ENCODE assay signal across 22 mouse cellular contexts in the genomic region with DNA sequence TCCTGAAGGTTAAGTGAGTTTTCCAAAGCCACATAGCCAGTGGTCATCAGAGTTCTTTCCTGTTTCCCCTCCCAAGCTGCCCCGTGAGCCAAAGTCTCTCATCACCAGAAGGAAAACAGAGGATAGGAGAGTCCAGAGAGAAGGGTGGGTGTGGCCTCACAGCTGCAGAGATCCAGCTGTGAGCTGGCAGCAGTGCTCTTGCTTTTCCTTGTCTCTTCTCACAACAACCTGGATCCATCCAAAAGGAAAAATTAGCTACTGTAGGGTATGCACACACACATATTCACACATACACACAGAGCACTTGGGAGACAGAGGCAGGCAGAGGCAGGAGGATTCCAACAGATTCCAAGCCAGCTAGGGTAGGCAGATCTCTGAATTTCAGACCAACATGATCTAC. TPM values are rescaled to one million over a fixed set of nuclear protein-coding genes. Genes with fewer than 3 reads are reported as not detected.
DNase-seq lines count a peak whose midpoint lies in the region; ATAC-seq lines count a peak whose summit lies in the region.
"Had no signal": no experiment of that assay in that cellular context is flagged by ENCODE, and none has a peak within 500 bp of the region (broad histone marks: within the 10 kb centered on the region; RNA-seq: fewer than 3 reads in every experiment).

No protein-coding gene starts in this region.

- no peak overlapping the region for H3K4me2 ChIP-seq in midbrain, embryonic 11.5 days
- no peak overlapping the region for H3K4me2 ChIP-seq in midbrain, embryonic 16.5 days (ENCODE audit: low read length)
- H3K4me2 ChIP-seq: embryonic facial prominence, embryonic 12.5 days; forebrain, embryonic 12.5 days; heart, embryonic 15.5 days; hindbrain, embryonic 15.5 days had no signal

- no peak overlapping the region for H3K27ac ChIP-seq in midbrain, embryonic 11.5 days (ENCODE audit: low read depth, low read length)
- no peak overlapping the region for H3K27ac ChIP-seq in midbrain, embryonic 16.5 days (ENCODE audit: low read length)
- H3K27ac ChIP-seq: hindbrain, embryonic 15.5 days had no signal

- no peaks in the 10 kb centered on the region for H3K9me3 ChIP-seq in midbrain, embryonic 11.5 days (ENCODE audit: control insufficient read depth, low read length)
- no peaks in the 10 kb centered on the region for H3K9me3 ChIP-seq in midbrain, embryonic 16.5 days (replicated peaks; ENCODE audit: control insufficient read depth, low read length, poor library complexity, severe bottlenecking)
- H3K9me3 ChIP-seq: embryonic facial prominence, embryonic 12.5 days; forebrain, embryonic 12.5 days; heart, embryonic 15.5 days; hindbrain, embryonic 15.5 days had no signal

- peak; percentile 26 for DNase-seq in gastrocnemius, postnatal 14 days
- no peak for DNase-seq in gastrocnemius, postnatal 10 days
- peak; percentile 66 for DNase-seq in midbrain, embryonic 11.5 days (ENCODE audit: low spot score, missing footprints)
- DNase-seq in R1 (ENCODE audit: low read depth, low spot score) = peak; percentile 42
- DNase-seq in frontal cortex, postnatal 14 days (ENCODE audit: low spot score in 2 of 2) = no peak
- DNase-seq: adrenal gland, adult 8-10 months; adrenal gland, postnatal 36 days; cerebellum, adult 9-10 months; cerebellum, postnatal 25 days; forebrain, postnatal 0 days; kidney, adult 8-10 months had no signal

- peaks cover 26% of the 10 kb centered on the region for H3K27me3 ChIP-seq in midbrain, embryonic 11.5 days (ENCODE audit: control insufficient read depth, insufficient read depth, low read length)
- peaks cover 4% of the 10 kb centered on the region; the same call in 1 of the 2 replicates for H3K27me3 ChIP-seq in midbrain, embryonic 16.5 days (ENCODE audit: control insufficient read depth, insufficient read depth, low read depth, low read length)
- H3K27me3 ChIP-seq: hindbrain, embryonic 15.5 days; Patski had no signal

- no peaks in the 10 kb centered on the region for H3K36me3 ChIP-seq in midbrain, embryonic 11.5 days (ENCODE audit: control insufficient read depth, insufficient read depth, low read length)
- no peaks in the 10 kb centered on the region for H3K36me3 ChIP-seq in midbrain, embryonic 16.5 days (ENCODE audit: control insufficient read depth, insufficient read depth, low read length)
- H3K36me3 ChIP-seq: embryonic facial prominence, embryonic 12.5 days; forebrain, embryonic 12.5 days; heart, embryonic 15.5 days; hindbrain, embryonic 15.5 days had no signal

- no peak overlapping the region for H3K4me3 ChIP-seq in midbrain, embryonic 11.5 days (ENCODE audit: low read depth, low read length)
- H3K4me3 ChIP-seq in midbrain, embryonic 16.5 days (ENCODE audit: low read depth, low read length) = no peak overlapping the region
- H3K4me3 ChIP-seq: embryonic facial prominence, embryonic 12.5 days; forebrain, embryonic 12.5 days; heart, embryonic 15.5 days; hindbrain, embryonic 15.5 days had no signal

- H3K4me1 ChIP-seq in midbrain, embryonic 11.5 days (ENCODE audit: control insufficient read depth, insufficient read depth, low read length) = peaks cover 15% of the 10 kb centered on the region
- peaks cover 10% of the 10 kb centered on the region for H3K4me1 ChIP-seq in midbrain, embryonic 16.5 days (ENCODE audit: control insufficient read depth, insufficient read depth, low read length)

- H3K9ac ChIP-seq in midbrain, embryonic 11.5 days (ENCODE audit: low read length) = no peak overlapping the region
- no peak overlapping the region for H3K9ac ChIP-seq in midbrain, embryonic 16.5 days (ENCODE audit: low read depth, low read length)
- H3K9ac ChIP-seq: embryonic facial prominence, embryonic 12.5 days; forebrain, embryonic 12.5 days; forebrain, postnatal 0 days; heart, embryonic 15.5 days; hindbrain, embryonic 15.5 days had no signal

- 22% methylated on average over 1 of the region's 1 CpGs for WGBS in midbrain, embryonic 11.5 days
- WGBS in midbrain, embryonic 16.5 days = 31% methylated on average over 1 of the region's 1 CpGs

- no peak for ATAC-seq in midbrain, embryonic 11.5 days (ENCODE audit: low FRiP score)
- ATAC-seq in midbrain, embryonic 16.5 days = no peak
- no peak for ATAC-seq in frontal cortex, adult (ENCODE audit: low TSS enrichment)
- ATAC-seq: forebrain, postnatal 0 days; inflammation-experienced regulatory T-cells, adult 6 months; intestine, postnatal 0 days; Patski had no signal

- intact Hi-C loops in gastrocnemius, postnatal 14 days (cut with DNase I; ENCODE audit: low total_unique reads) = no loop called here

RNA-seq across cellular contexts. Expression of a gene that starts 2.9 kb away (rescaled TPM):
- not detected for total RNA-seq in gastrocnemius, postnatal 14 days (2021)
- not detected for total RNA-seq in gastrocnemius, postnatal 10 days (2021)
- 1.6 and 2.4 TPM in 2 replicates for polyA plus RNA-seq in midbrain, embryonic 11.5 days (2014; fragmentation: Nextera tagmentation; extraction: Ambion mirVana)
- polyA plus RNA-seq in midbrain, embryonic 16.5 days (2015; fragmentation: Nextera tagmentation; extraction: Ambion mirVana) = 6.8 and 6.9 TPM in 2 replicates
- total RNA-seq: heart, postnatal 25 days; MEL had no signal
- polyA plus RNA-seq: inflammation-experienced regulatory T-cells, adult 6 months; Patski had no signal

RNA-seq across cellular contexts. Expression of a gene that starts 20.7 kb away (rescaled TPM):
- total RNA-seq in gastrocnemius, postnatal 14 days (2021) = 10 to 100 TPM; 12.8 to 17.8 TPM
- 10 to 100 TPM; 20.7 to 29.0 TPM for total RNA-seq in gastrocnemius, postnatal 10 days (2021)
- 50.8 and 52.4 TPM in 2 replicates for polyA plus RNA-seq in midbrain, embryonic 11.5 days (2014; fragmentation: Nextera tagmentation; extraction: Ambion mirVana)
- 26.5 and 26.9 TPM in 2 replicates for polyA plus RNA-seq in midbrain, embryonic 16.5 days (2015; fragmentation: Nextera tagmentation; extraction: Ambion mirVana)
- total RNA-seq: MEL had no signal
- polyA plus RNA-seq: Patski had no signal

RNA-seq across cellular contexts. Expression of a gene that starts 58.1 kb away (rescaled TPM):
- 10 to 100 TPM; 29.0 to 31.3 TPM for total RNA-seq in gastrocnemius, postnatal 14 days (2021)
- total RNA-seq in gastrocnemius, postnatal 10 days (2021) = 10 to 100 TPM; 21.7 to 24.4 TPM
- 54.6 and 55.5 TPM in 2 replicates for polyA plus RNA-seq in midbrain, embryonic 11.5 days (2014; fragmentation: Nextera tagmentation; extraction: Ambion mirVana)
- polyA plus RNA-seq in midbrain, embryonic 16.5 days (2015; fragmentation: Nextera tagmentation; extraction: Ambion mirVana) = 46.8 and 58.5 TPM in 2 replicates

Comparison
In these comparisons a context has a peak if more than half of its experiments do, and no peak if none do; other contexts are left out.
1. DNase-seq: peak in gastrocnemius, postnatal 14 days (single experiment), midbrain, embryonic 11.5 days (single experiment) and R1 (single experiment); none in gastrocnemius, postnatal 10 days (single experiment) and frontal cortex, postnatal 14 days (0 of 2).